Mouse (Mus musculus) olfactory bulb, adult 2 months (tissue): Measurements from ENCODE around the gene Camk1g.

Source experiments
- CTCF ChIP-seq: fragments of 200-500 bp; IDR thresholded peaks from 2 replicates; pipeline ENCODE4 v1.5.1; 2012; ENCODE audit warnings: low read depth, mild to moderate bottlenecking, low read length, moderate library complexity; ENCODE audit not compliant: insufficient read depth
- POLR2A ChIP-seq: fragments of 200-500 bp; IDR thresholded peaks from 2 replicates; pipeline ENCODE4 v1.6.1; 2012; ENCODE audit warnings: mild to moderate bottlenecking, low read depth, low read length, moderate library complexity; ENCODE audit not compliant: insufficient read depth

- TF ChIP-seq CTCF, result no peak
- TF ChIP-seq POLR2A, result no peak
Observed at GRCm38 (mm10) chr1:193327216-193327615, 42.9 kb downstream of the Camk1g start.
